Mouse (Mus musculus) MEL (cell line): Measurements from ENCODE around the gene Defb26. TPM values are rescaled to one million over a fixed set of nuclear protein-coding genes. Genes with fewer than 3 reads are reported as not detected.

Experiments used
- DNase-seq: peaks from one replicate; pipeline ENCODE4 v3.0.0; 2011; ENCODE audit warnings: low read depth, low spot score
- H3K27ac ChIP-seq: 2 replicates; pipeline ENCODE4 v1.5.1; 2012; ENCODE audit warnings: low read depth, mild to moderate bottlenecking, control low read depth, low read length, moderate library complexity; ENCODE audit not compliant: control insufficient read depth
- H3K27me3 ChIP-seq, 2 experiments: fragments of 150-350 bp in 1 of 2; sonication (generic) in 1 of 2; 2 replicates each; pipeline ENCODE4 v1.6.1; 2012; ENCODE audit warnings: low read length in 2 of 2, mild to moderate bottlenecking in 2 of 2, improper control_type of control experiment in 1 of 2, moderate library complexity in 1 of 2; ENCODE audit not compliant: insufficient read depth in 2 of 2, control insufficient read depth in 1 of 2
- H3K36me3 ChIP-seq, 2 experiments: 2 replicates each; pipeline ENCODE4 v1.6.1; 2012 to 2014; ENCODE audit warnings: low read length in 2 of 2, improper control_type of control experiment in 1 of 2, inconsistent platforms in 1 of 2, mild to moderate bottlenecking in 1 of 2; ENCODE audit not compliant: insufficient read depth in 2 of 2, control insufficient read depth in 1 of 2
- H3K4me1 ChIP-seq, 2 experiments: fragments of 150-350 bp in 1 of 2; sonication (generic) in 1 of 2; 2 replicates each; pipeline ENCODE4 v1.6.1; 2012; ENCODE audit warnings: low read length in 2 of 2, improper control_type of control experiment in 1 of 2, mild to moderate bottlenecking in 1 of 2; ENCODE audit not compliant: insufficient read depth in 2 of 2, control insufficient read depth in 1 of 2
- H3K4me3 ChIP-seq, 2 experiments: fragments of 150-350 bp in 1 of 2; sonication (generic) in 1 of 2; 2 replicates each; pipeline ENCODE4 v1.5.1; 2012; ENCODE audit warnings: low read depth in 2 of 2, low read length in 2 of 2, mild to moderate bottlenecking in 2 of 2, moderate library complexity in 2 of 2, control low read depth in 1 of 2, improper control_type of control experiment in 1 of 2; ENCODE audit not compliant: control insufficient read depth in 1 of 2, insufficient read depth in 1 of 2
- H3K79me2 ChIP-seq: 2 replicates; pipeline ENCODE4 v1.6.1; 2012; ENCODE audit warnings: mild to moderate bottlenecking, low read length, moderate library complexity; ENCODE audit not compliant: control insufficient read depth, poor library complexity, insufficient read depth
- H3K9ac ChIP-seq: 2 replicates; pipeline ENCODE4 v1.6.1; 2012; ENCODE audit warnings: low read depth, mild to moderate bottlenecking, control low read depth, low read length, moderate library complexity; ENCODE audit not compliant: control insufficient read depth, poor library complexity, severe bottlenecking
- H3K9me3 ChIP-seq: fragments of 150-350 bp; sonication (generic); replicated peaks from 2 replicates; pipeline ENCODE4 v1.6.1; 2012; ENCODE audit warnings: mild to moderate bottlenecking, low read length, improper control_type of control experiment, moderate library complexity; ENCODE audit not compliant: insufficient read depth
- CHD1 ChIP-seq: IDR thresholded peaks from 2 replicates; pipeline ENCODE4 v1.6.1; 2012; ENCODE audit warnings: low read depth, mild to moderate bottlenecking, inconsistent platforms, low read length, improper control_type of control experiment
- CHD2 ChIP-seq: IDR thresholded peaks from 2 replicates; pipeline ENCODE4 v1.6.1; 2011; ENCODE audit warnings: low read length, improper control_type of control experiment
- CTCF ChIP-seq, 3 experiments: IDR thresholded peaks in 2 of 3; conservative IDR thresholded peaks in 1 of 3; 2 replicates each; pipeline ENCODE4 v1.5.1; 2011 to 2012; ENCODE audit warnings: low read length in 3 of 3, low read depth in 2 of 3, mild to moderate bottlenecking in 2 of 3, improper control_type of control experiment in 1 of 3, inconsistent platforms in 1 of 3, mixed read lengths in 1 of 3, moderate library complexity in 1 of 3; ENCODE audit not compliant: control insufficient read depth in 1 of 3, insufficient read depth in 1 of 3, poor library complexity in 1 of 3, severe bottlenecking in 1 of 3
- KAT2A ChIP-seq: conservative IDR thresholded peaks from 2 replicates; pipeline ENCODE4 v1.6.1; 2012; ENCODE audit warnings: low read depth, low read length, improper control_type of control experiment, inconsistent platforms
- NRF1 ChIP-seq: IDR thresholded peaks from 2 replicates; pipeline ENCODE4 v1.6.1; 2014; ENCODE audit warnings: low read depth, mild to moderate bottlenecking, inconsistent platforms, low read length, improper control_type of control experiment, moderate library complexity; ENCODE audit not compliant: poor library complexity, insufficient read depth, severe bottlenecking
- POLR2A ChIP-seq, 2 experiments: IDR thresholded peaks; 2 replicates each; pipeline ENCODE4 v1.6.1; 2011 to 2012; ENCODE audit warnings: low read length in 2 of 2, mild to moderate bottlenecking in 2 of 2, control low read depth in 1 of 2, improper control_type of control experiment in 1 of 2, low read depth in 1 of 2, moderate library complexity in 1 of 2; ENCODE audit not compliant: control insufficient read depth in 1 of 2, insufficient read depth in 1 of 2, poor library complexity in 1 of 2
- TAL1 ChIP-seq: IDR thresholded peaks from 2 replicates; pipeline ENCODE4 v1.6.1; 2012; ENCODE audit warnings: mild to moderate bottlenecking, inconsistent platforms, low read length, moderate library complexity, mixed read lengths
- TBP ChIP-seq: IDR thresholded peaks from 2 replicates; pipeline ENCODE4 v1.8.0; 2011; ENCODE audit warnings: low read depth, low read length, improper control_type of control experiment
- USF2 ChIP-seq, 2 experiments: IDR thresholded peaks; 2 replicates each; pipeline ENCODE4 v1.6.1; 2011 to 2012; ENCODE audit warnings: improper control_type of control experiment in 2 of 2, low read length in 2 of 2, borderline replicate concordance in 1 of 2, inconsistent platforms in 1 of 2, low read depth in 1 of 2, mild to moderate bottlenecking in 1 of 2; ENCODE audit not compliant: insufficient read depth in 1 of 2
- ZC3H11A ChIP-seq: IDR thresholded peaks from 2 replicates; pipeline ENCODE4 v1.6.1; 2012; ENCODE audit warnings: low read depth, mild to moderate bottlenecking, inconsistent platforms, low read length, improper control_type of control experiment
- ZMIZ1 ChIP-seq: IDR thresholded peaks from 2 replicates; pipeline ENCODE4 v1.6.1; 2012; ENCODE audit warnings: low read depth, mild to moderate bottlenecking, inconsistent platforms, low read length, improper control_type of control experiment, moderate library complexity
- ZNF384 ChIP-seq: IDR thresholded peaks from 2 replicates; pipeline ENCODE4 v1.6.1; 2012; ENCODE audit warnings: low read depth, mild to moderate bottlenecking, inconsistent platforms, low read length, improper control_type of control experiment
- polyA plus RNA-seq, 2 experiments: library from polyadenylated mRNA; stranded (reverse) in 1 of 2; unstranded in 1 of 2; fragments of >175 nt in 1 of 2; fragments of >200 nt in 1 of 2; gene quantifications; 2 replicates each; pipeline versions ENCODE4 v1.2.1 to v1.2.4; 2012; ENCODE audit warnings: low replicate concordance in 2 of 2, low read depth in 1 of 2; ENCODE audit not compliant: insufficient read length in 2 of 2, insufficient read depth in 1 of 2, missing spikeins in 1 of 2
- total RNA-seq: library from RNA; depleted of rRNA; stranded (reverse); fragments of 300-350 nt; gene quantifications from 2 replicates; pipeline ENCODE4 v1.2.3, GENCODE M21; 2012; rRNA removed

The Defb26 gene
- total and polyA plus RNA-seq, 3 experiments = not detected

DNA sequence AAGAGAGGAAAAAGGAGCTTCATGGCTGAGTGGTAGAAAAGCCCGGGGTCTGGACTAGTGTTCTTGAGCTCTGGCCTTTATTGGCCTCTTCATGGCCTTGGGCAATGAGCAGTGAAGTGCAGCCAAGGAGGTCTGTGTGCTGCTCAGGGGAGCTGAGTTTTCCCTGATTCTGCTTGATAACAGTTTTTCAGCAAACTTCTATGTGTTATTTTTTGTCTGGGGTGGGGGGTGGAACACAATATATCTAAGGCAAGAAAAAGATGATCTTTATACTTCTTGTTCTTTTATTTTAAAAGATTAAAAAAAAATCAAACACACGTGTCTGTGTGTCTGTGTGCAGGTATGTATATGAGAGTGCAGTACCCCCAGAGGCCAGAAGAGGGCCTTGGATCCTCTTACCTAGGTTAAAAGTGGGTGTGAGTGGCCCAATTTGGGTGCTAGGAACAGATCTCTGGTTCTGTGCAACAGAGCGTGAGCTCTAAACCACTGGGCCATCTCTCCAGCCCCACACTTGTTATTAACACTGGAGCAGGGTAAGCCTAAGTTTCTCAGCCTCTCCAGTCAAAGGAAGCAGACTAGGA lies 46.8 kb downstream of the Defb26 start, which contains the start of gene Defb23:
TSS of gene Defb23 (minus strand) at position 51 of the 581 bp plus-strand sequence.
- Histone ChIP-seq H3K4me3 (no peak within 1 kb of the TSS), H3K79me2 (no peaks in the 10 kb centered on the region), H3K9me3 (no peaks in the 10 kb centered on the region), H3K4me1 (no peaks in the 10 kb centered on the region), H3K27me3 (peaks cover 2 to 3% of the 10 kb centered on the region in 2 experiments; a peak in 3 of 4 replicates), H3K36me3 (no peaks in the 10 kb centered on the region), H3K27ac (no peak within 1 kb of the TSS), H3K9ac (no peak within 1 kb of the TSS)
- TF ChIP-seq CHD2 = no peak
- peak in 2 of 3 experiments; percentile 15 to 18; a peak in 1 of 6 replicates for TF ChIP-seq CTCF (IDR thresholded peaks at IDR 0.05 in 2 of 3, conservative IDR thresholded peaks at IDR 0.05 in 1 of 3; ENCODE audit: control insufficient read depth in 1 of 3, insufficient read depth in 1 of 3, low read depth in 2 of 3, low read length in 3 of 3, poor library complexity in 1 of 3, severe bottlenecking in 1 of 3)
- DNase-seq = no peak

DNA sequence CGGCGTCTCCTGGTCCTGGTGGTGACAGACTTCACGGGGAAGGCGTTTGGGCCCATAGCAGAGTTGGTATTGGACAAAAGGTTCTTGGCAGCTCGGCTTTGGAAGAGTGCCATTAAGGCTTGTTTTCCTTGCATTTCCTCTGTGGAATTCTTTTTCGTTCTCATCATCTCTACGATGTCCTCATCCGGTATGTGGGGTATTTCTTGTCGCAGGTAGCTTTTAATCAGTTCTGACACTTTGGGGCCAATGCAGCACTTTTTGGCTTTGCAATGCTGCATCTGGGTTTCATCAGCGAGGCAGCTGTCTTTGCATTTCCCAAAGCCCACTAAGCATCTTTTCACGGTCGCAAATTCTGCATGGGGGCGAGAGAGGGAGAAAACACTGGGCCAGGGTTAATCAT lies 52.3 kb downstream of the Defb26 start:
- Histone ChIP-seq H3K4me3 (no peak overlapping the region), H3K27ac (no peak overlapping the region), H3K36me3 (no peaks in the 10 kb centered on the region), H3K9ac (no peak overlapping the region), H3K79me2 (no peaks in the 10 kb centered on the region), H3K4me1 (no peaks in the 10 kb centered on the region), H3K9me3 (no peaks in the 10 kb centered on the region), H3K27me3 (peaks cover 7 to 18% of the 10 kb centered on the region in 2 experiments; a peak in 3 of 4 replicates)
- TF ChIP-seq KAT2A (no peak), POLR2A (IDR thresholded peaks at IDR 0.05; ENCODE audit: control insufficient read depth in 1 of 2, insufficient read depth in 1 of 2, low read depth in 1 of 2, low read length in 2 of 2, poor library complexity in 1 of 2) (no peak), ZC3H11A (no peak), CHD1 (no peak), USF2 (IDR thresholded peaks at IDR 0.05; ENCODE audit: borderline replicate concordance in 1 of 2, insufficient read depth in 1 of 2, low read depth in 1 of 2, low read length in 2 of 2) (no peak), ZNF384 (no peak), NRF1 (no peak), TBP (no peak), ZMIZ1 (no peak), TAL1 (no peak)
- TF ChIP-seq, all 39 proteins: peak for 0
- no peak for DNase-seq

Other genes with a start within 250 kb of the Defb26 start
- gene Tbc1d20, start 217.9 kb downstream of the Defb26 start, total RNA-seq = 19.2 and 19.6 TPM in 2 replicates
- 10 to 100 TPM in 1 of 2 experiments, not detected in 1; 31.4 TPM for gene Tbc1d20, start 217.9 kb downstream of the Defb26 start, polyA plus RNA-seq
- 84.9 and 90.9 TPM in 2 replicates for gene Rbck1, start 179.0 kb downstream of the Defb26 start, total RNA-seq
- gene Rbck1, start 179.0 kb downstream of the Defb26 start, polyA plus RNA-seq = 100 to 1,000 TPM in 1 of 2 experiments, 10 to 100 TPM in 1; 92.1 to 162 TPM
- gene Trib3, start 167.7 kb downstream of the Defb26 start, total RNA-seq = 6.1 and 62.9 TPM in 2 replicates
- gene Trib3, start 167.7 kb downstream of the Defb26 start, polyA plus RNA-seq = 10 to 100 TPM in 1 of 2 experiments, not detected in 1; 34.9 TPM
- not detected in 2 replicates for gene Nrsn2, start 135.1 kb downstream of the Defb26 start, total RNA-seq
- not detected for gene Nrsn2, start 135.1 kb downstream of the Defb26 start, polyA plus RNA-seq
- 1.5 and 2.0 TPM in 2 replicates for gene Sox12, start 113.6 kb downstream of the Defb26 start, total RNA-seq
- gene Sox12, start 113.6 kb downstream of the Defb26 start, polyA plus RNA-seq = 10 to 100 TPM in 1 of 2 experiments, not detected in 1; 24.7 TPM
- 5.1 and 5.7 TPM in 2 replicates for gene Zcchc3, start 96.7 kb downstream of the Defb26 start, total RNA-seq
- 10 to 100 TPM in 1 of 2 experiments, not detected in 1; 12.1 TPM for gene Zcchc3, start 96.7 kb downstream of the Defb26 start, polyA plus RNA-seq
- 0.08 and 0.13 TPM in 2 replicates for gene 6820408C15Rik, start 96.1 kb downstream of the Defb26 start, total RNA-seq
- gene 6820408C15Rik, start 96.1 kb downstream of the Defb26 start, polyA plus RNA-seq = under 1 TPM in 1 of 2 experiments, not detected in 1; 0.31 TPM
- gene Defb23, start 47.1 kb downstream of the Defb26 start, total RNA-seq = not detected in 2 replicates
- gene Defb23, start 47.1 kb downstream of the Defb26 start, polyA plus RNA-seq = not detected
- not detected in 2 replicates for gene Defb20, start 34.6 kb downstream of the Defb26 start, total RNA-seq
- not detected for gene Defb20, start 34.6 kb downstream of the Defb26 start, polyA plus RNA-seq
- gene Defb22, start 21.6 kb downstream of the Defb26 start, total RNA-seq = not detected in 2 replicates
- gene Defb22, start 21.6 kb downstream of the Defb26 start, polyA plus RNA-seq = not detected
- not detected in 2 replicates for gene Defb28, start 6.6 kb upstream of the Defb26 start, total RNA-seq
- gene Defb28, start 6.6 kb upstream of the Defb26 start, polyA plus RNA-seq = not detected
- not detected in 2 replicates for gene Defb29, start 28.4 kb upstream of the Defb26 start, total RNA-seq
- not detected for gene Defb29, start 28.4 kb upstream of the Defb26 start, polyA plus RNA-seq
- gene Gm17416, start 57.6 kb upstream of the Defb26 start, total RNA-seq = not detected in 2 replicates
- not detected for gene Gm17416, start 57.6 kb upstream of the Defb26 start, polyA plus RNA-seq
- not detected in 2 replicates for gene Defb21, start 61.1 kb upstream of the Defb26 start, total RNA-seq
- gene Defb21, start 61.1 kb upstream of the Defb26 start, polyA plus RNA-seq = not detected
- gene Defb19, start 68.6 kb upstream of the Defb26 start, total RNA-seq = not detected in 2 replicates
- gene Defb19, start 68.6 kb upstream of the Defb26 start, polyA plus RNA-seq = not detected
- gene Defb45, start 87.7 kb upstream of the Defb26 start, total RNA-seq = not detected in 2 replicates
- not detected for gene Defb45, start 87.7 kb upstream of the Defb26 start, polyA plus RNA-seq
- gene Defb36, start 92.6 kb upstream of the Defb26 start, total RNA-seq = not detected in 2 replicates
- not detected for gene Defb36, start 92.6 kb upstream of the Defb26 start, polyA plus RNA-seq
- gene Defb25, start 111.4 kb upstream of the Defb26 start, total RNA-seq = not detected in 2 replicates
- not detected for gene Defb25, start 111.4 kb upstream of the Defb26 start, polyA plus RNA-seq
- not detected in 2 replicates for gene Rem1, start 115.3 kb upstream of the Defb26 start, total RNA-seq
- gene Rem1, start 115.3 kb upstream of the Defb26 start, polyA plus RNA-seq = not detected
- gene H13, start 157.8 kb upstream of the Defb26 start, total RNA-seq = 73.8 and 82.7 TPM in 2 replicates
- 100 to 1,000 TPM; 139 to 421 TPM for gene H13, start 157.8 kb upstream of the Defb26 start, polyA plus RNA-seq
- 1.6 and 2.7 TPM in 2 replicates for gene Mcts2, start 175.3 kb upstream of the Defb26 start, total RNA-seq
- 1 to 10 TPM in 1 of 2 experiments, not detected in 1; 3.0 TPM for gene Mcts2, start 175.3 kb upstream of the Defb26 start, polyA plus RNA-seq
- gene Id1, start 224.6 kb upstream of the Defb26 start, total RNA-seq = 59.8 and 102 TPM in 2 replicates
- gene Id1, start 224.6 kb upstream of the Defb26 start, polyA plus RNA-seq = 100 to 1,000 TPM in 1 of 2 experiments, not detected in 1; 486 TPM
- gene Cox4i2, start 242.5 kb upstream of the Defb26 start, total RNA-seq = not detected in 2 replicates
- gene Cox4i2, start 242.5 kb upstream of the Defb26 start, polyA plus RNA-seq = under 1 TPM in 1 of 2 experiments, not detected in 1; 0.17 TPM